Mouse (Mus musculus) G1E (cell line): ENCODE data around the gene Btbd11.

Experiments
- CTCF ChIP-seq: IDR thresholded peaks from 2 replicates; pipeline ENCODE4 v1.5.1; 2012; ENCODE audit warnings: low read depth, low read length, inconsistent platforms, mixed read lengths
- GATA1 ChIP-seq: IDR thresholded peaks from 2 replicates; pipeline ENCODE4 v1.6.1; 2012; ENCODE audit warnings: borderline replicate concordance, low read length, inconsistent platforms, mixed read lengths
- GATA2 ChIP-seq: IDR thresholded peaks from 2 replicates; pipeline ENCODE4 v1.6.1; 2012; ENCODE audit warnings: low read depth, low read length, inconsistent platforms, borderline replicate concordance
- TAL1 ChIP-seq: conservative IDR thresholded peaks from 2 replicates; pipeline ENCODE4 v1.6.1; 2012; ENCODE audit warnings: low read depth, low read length, inconsistent platforms, mixed read lengths

- no peak for TF ChIP-seq CTCF
- no peak for TF ChIP-seq TAL1
- TF ChIP-seq GATA1: no peak
- no peak for TF ChIP-seq GATA2
Observed at GRCm38 (mm10) chr10:85591986-85592385, 205.4 kb downstream of the Btbd11 start.
